Mouse (Mus musculus): ENCODE results near the gene Bad. TPM values are rescaled to one million over a fixed set of nuclear protein-coding genes. Genes with fewer than 3 reads are reported as not detected.

Gene Bad
- polyA plus RNA-seq, 2 experiments: 22.8 to 25.7 TPM

DNA sequence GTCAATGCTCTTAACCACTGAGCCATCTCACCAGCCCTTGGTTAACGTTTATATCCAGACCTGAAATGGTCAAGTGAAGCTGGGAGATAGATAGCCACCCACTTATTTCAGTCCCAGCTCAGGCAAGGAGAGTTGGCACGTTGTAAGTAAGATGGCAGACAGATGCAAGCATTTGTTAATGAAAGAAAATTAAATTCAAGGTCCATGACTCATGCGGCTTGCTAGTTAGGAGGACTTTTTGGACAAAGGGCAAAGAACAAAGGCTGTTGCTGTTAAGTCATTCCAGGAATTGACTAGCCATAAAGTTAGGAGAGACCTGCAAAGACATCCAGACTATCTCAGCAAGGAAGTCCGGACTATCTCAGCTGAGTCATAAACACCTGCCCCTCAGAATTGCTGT is 42.0 kb upstream of the Bad start:
- no peak overlapping the region for H3K4me3 ChIP-seq (ENCODE audit: insufficient read depth in 1 of 2, low read depth in 2 of 2, low read length in 2 of 2)
- H3K36me3 ChIP-seq (replicated peaks; ENCODE audit: control insufficient read depth, insufficient read depth, low read depth): no peaks in the 10 kb centered on the region
- TF ChIP-seq CTCF (IDR thresholded peaks at IDR 0.05; ENCODE audit: low read depth): no peak
- TF ChIP-seq EP300 (IDR thresholded peaks at IDR 0.05; ENCODE audit: low read depth): no peak
- H3K27ac ChIP-seq: no peak overlapping the region
- ATAC-seq (ENCODE audit: insufficient read depth) (no peak), DNase-seq (ENCODE audit: low read depth in 3 of 3, low spot score in 3 of 3) (no peak)
- H3K4me1 ChIP-seq (replicated peaks; ENCODE audit: control insufficient read depth in 2 of 2, insufficient read depth in 2 of 2, low read length in 1 of 2): no peaks in the 10 kb centered on the region
- H3K9ac ChIP-seq (replicated peaks): no peak overlapping the region
- H3K9me3 ChIP-seq (ENCODE audit: control insufficient read depth, low read length): no peaks in the 10 kb centered on the region
- no peak overlapping the region for H3K4me2 ChIP-seq (ENCODE audit: low read depth)
- WGBS (ENCODE audit: insufficient replicate concordance): 64% methylated on average over 4 of the region's 4 CpGs
- no peaks in the 10 kb centered on the region for H3K27me3 ChIP-seq (ENCODE audit: control insufficient read depth, insufficient read depth, low read length)

DNA sequence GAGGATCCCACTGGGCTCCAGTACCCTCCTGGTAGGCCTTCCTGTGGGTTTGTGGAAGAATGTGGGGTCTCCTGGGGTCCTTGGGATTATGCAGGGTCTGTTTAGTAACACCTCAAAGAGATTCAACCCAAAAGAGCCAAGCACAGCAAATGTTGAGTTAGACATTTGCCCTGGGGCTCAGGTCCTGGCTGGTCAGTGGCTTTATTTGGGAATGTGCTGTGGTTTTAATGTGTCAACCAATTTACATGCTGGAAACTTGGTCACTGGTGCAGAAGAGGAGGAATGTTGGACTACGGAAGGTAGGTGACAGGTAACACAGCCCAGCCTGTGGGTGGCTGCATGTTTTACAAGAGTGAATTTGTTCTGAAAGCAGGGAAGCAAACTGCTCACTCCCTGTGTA is 38.6 kb upstream of the Bad start:
- Histone ChIP-seq H3K36me3 (replicated peaks; ENCODE audit: control insufficient read depth, insufficient read depth, low read depth) (peaks cover 3% of the 10 kb centered on the region; the same call in 1 of the 2 replicates), H3K4me3 (ENCODE audit: insufficient read depth in 1 of 2, low read depth in 2 of 2, low read length in 2 of 2) (no peak overlapping the region), H3K4me1 (replicated peaks; ENCODE audit: control insufficient read depth in 2 of 2, insufficient read depth in 2 of 2, low read length in 1 of 2) (peaks cover 0 to under 1% of the 10 kb centered on the region in 2 experiments; a peak in 2 of 4 replicates), H3K4me2 (ENCODE audit: low read depth) (no peak overlapping the region), H3K9ac (replicated peaks) (no peak overlapping the region), H3K27ac (no peak overlapping the region), H3K9me3 (ENCODE audit: control insufficient read depth, low read length) (no peaks in the 10 kb centered on the region), H3K27me3 (ENCODE audit: control insufficient read depth, insufficient read depth, low read length) (no peaks in the 10 kb centered on the region)
- DNase-seq (ENCODE audit: low read depth in 3 of 3, low spot score in 3 of 3): no peak
- TF ChIP-seq EP300 (IDR thresholded peaks at IDR 0.05; ENCODE audit: low read depth) (no peak), CTCF (IDR thresholded peaks at IDR 0.05; ENCODE audit: low read depth) (no peak)
- no peak for ATAC-seq (ENCODE audit: insufficient read depth)
- WGBS (ENCODE audit: insufficient replicate concordance): 85% methylated on average over 1 of the region's 1 CpGs

DNA sequence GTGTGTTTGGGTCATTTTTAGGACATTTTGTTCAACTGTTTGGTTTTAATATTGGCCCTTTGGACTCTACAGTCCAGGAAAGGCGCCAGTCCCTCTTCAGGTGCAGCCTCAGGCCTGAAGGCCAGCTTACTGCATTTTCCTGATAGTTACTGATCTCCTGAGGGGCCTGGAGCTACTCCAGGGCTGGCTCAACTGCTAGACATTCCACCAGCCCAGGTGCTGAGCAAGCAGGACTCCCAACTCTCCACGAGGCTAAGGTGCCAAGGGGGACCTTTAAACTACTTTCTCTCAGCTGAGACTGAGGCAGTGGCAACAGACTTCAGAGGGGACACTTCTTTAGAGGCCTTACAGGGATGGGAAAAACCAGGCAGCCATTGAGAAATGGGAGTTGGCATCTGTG is 36.8 kb upstream of the Bad start:
- Histone ChIP-seq H3K9me3 (ENCODE audit: control insufficient read depth, low read length) (no peaks in the 10 kb centered on the region), H3K9ac (replicated peaks) (no peak overlapping the region), H3K27me3 (ENCODE audit: control insufficient read depth, insufficient read depth, low read length) (no peaks in the 10 kb centered on the region), H3K27ac (no peak overlapping the region), H3K36me3 (replicated peaks; ENCODE audit: control insufficient read depth, insufficient read depth, low read depth) (peaks cover 3% of the 10 kb centered on the region; the same call in 1 of the 2 replicates), H3K4me3 (ENCODE audit: insufficient read depth in 1 of 2, low read depth in 2 of 2, low read length in 2 of 2) (no peak overlapping the region), H3K4me2 (ENCODE audit: low read depth) (no peak overlapping the region), H3K4me1 (replicated peaks; ENCODE audit: control insufficient read depth in 2 of 2, insufficient read depth in 2 of 2, low read length in 1 of 2) (peaks cover 0 to 7% of the 10 kb centered on the region in 2 experiments; a peak in 2 of 4 replicates)
- ATAC-seq (ENCODE audit: insufficient read depth) (no peak), DNase-seq (ENCODE audit: low read depth in 3 of 3, low spot score in 3 of 3) (no peak)
- no peak for TF ChIP-seq CTCF (IDR thresholded peaks at IDR 0.05; ENCODE audit: low read depth)
- no peak for TF ChIP-seq EP300 (IDR thresholded peaks at IDR 0.05; ENCODE audit: low read depth)
- 60% methylated on average over 2 of the region's 2 CpGs for WGBS (ENCODE audit: insufficient replicate concordance)

DNA sequence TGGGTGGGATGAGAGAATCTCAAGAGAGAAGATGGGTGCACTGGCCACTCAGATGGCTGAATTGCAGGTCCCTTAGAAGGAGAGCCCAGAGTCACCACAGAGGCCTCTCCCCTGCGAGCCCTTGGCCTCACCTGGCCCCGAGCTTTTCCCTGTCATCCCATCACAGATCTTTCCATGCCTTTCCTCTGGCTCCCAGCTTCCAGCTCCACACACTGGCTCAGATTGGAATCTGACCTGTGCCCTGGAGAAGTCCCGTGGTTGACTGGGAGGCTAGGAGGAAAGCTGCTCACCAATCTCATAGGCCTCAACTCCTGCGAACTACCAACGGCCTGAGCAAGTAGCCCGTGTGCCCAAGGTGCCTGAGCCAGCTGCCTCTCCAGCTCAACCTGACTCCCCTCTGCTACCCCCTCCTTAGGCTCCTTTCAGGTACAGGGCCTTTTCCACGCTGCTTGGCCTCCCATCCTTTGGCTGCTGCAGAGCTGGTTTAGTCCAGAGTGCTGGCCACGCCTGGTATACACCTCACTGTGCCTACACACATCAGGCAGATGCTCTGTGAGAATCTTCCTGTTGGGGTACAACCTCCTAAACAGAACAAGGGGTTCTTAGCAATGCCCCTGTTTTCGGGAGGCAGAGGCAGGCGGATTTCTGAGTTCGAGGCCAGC is 36.0 kb upstream of the Bad start:
- no peak for DNase-seq (ENCODE audit: low read depth in 3 of 3, low spot score in 3 of 3)
- H3K9ac ChIP-seq (replicated peaks): no peak overlapping the region
- WGBS (ENCODE audit: insufficient replicate concordance): 74% methylated on average over 11 of the region's 11 CpGs

DNA sequence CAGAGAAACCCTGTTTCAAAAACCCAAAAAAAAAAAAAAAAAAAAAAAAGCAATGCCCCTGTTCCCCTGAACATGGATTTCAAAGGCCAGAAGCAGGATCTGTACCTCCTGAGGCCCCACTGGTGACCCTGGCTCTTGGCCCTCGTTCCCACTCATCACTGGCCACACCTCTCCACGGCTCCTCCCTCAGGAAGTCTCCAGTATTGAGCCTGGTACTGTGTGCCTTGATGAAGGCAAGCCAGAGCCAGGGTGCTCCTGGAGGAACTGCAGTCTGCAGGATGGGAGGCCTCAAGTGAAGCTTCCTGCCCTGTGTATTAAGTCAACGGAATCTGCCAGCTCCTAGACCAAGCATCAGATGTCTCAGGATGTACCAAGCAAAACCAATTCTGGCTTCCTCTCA is 35.5 kb upstream of the Bad start:
- Histone ChIP-seq H3K4me1 (replicated peaks; ENCODE audit: control insufficient read depth in 2 of 2, insufficient read depth in 2 of 2, low read length in 1 of 2) (peaks cover 2 to 7% of the 10 kb centered on the region in 2 experiments; a peak in 2 of 4 replicates), H3K4me3 (ENCODE audit: insufficient read depth in 1 of 2, low read depth in 2 of 2, low read length in 2 of 2) (no peak overlapping the region), H3K36me3 (replicated peaks; ENCODE audit: control insufficient read depth, insufficient read depth, low read depth) (peaks cover 3% of the 10 kb centered on the region), H3K9ac (replicated peaks) (no peak overlapping the region), H3K9me3 (ENCODE audit: control insufficient read depth, low read length) (no peaks in the 10 kb centered on the region), H3K27me3 (ENCODE audit: control insufficient read depth, insufficient read depth, low read length) (no peaks in the 10 kb centered on the region), H3K4me2 (ENCODE audit: low read depth) (no peak overlapping the region), H3K27ac (no peak overlapping the region)
- no peak for ATAC-seq (ENCODE audit: insufficient read depth)
- no peak for DNase-seq (ENCODE audit: low read depth in 3 of 3, low spot score in 3 of 3)
- WGBS (ENCODE audit: insufficient replicate concordance): 74% methylated on average over 3 of the region's 3 CpGs
- TF ChIP-seq EP300 (IDR thresholded peaks at IDR 0.05; ENCODE audit: low read depth): no peak
- no peak for TF ChIP-seq CTCF (IDR thresholded peaks at IDR 0.05; ENCODE audit: low read depth)

More for the DNA sequence above, 36.0 kb upstream of the Bad start:
- no peak for ATAC-seq (ENCODE audit: insufficient read depth)
- TF ChIP-seq EP300 (IDR thresholded peaks at IDR 0.05; ENCODE audit: low read depth) (no peak), CTCF (IDR thresholded peaks at IDR 0.05; ENCODE audit: low read depth) (no peak)
- Histone ChIP-seq H3K27ac (no peak overlapping the region), H3K4me3 (ENCODE audit: insufficient read depth in 1 of 2, low read depth in 2 of 2, low read length in 2 of 2) (no peak overlapping the region), H3K27me3 (ENCODE audit: control insufficient read depth, insufficient read depth, low read length) (no peaks in the 10 kb centered on the region), H3K4me1 (replicated peaks; ENCODE audit: control insufficient read depth in 2 of 2, insufficient read depth in 2 of 2, low read length in 1 of 2) (peaks cover 0 to 7% of the 10 kb centered on the region in 2 experiments; a peak in 2 of 4 replicates), H3K36me3 (replicated peaks; ENCODE audit: control insufficient read depth, insufficient read depth, low read depth) (peaks cover 3% of the 10 kb centered on the region; the same call in 1 of the 2 replicates), H3K4me2 (ENCODE audit: low read depth) (no peak overlapping the region), H3K9me3 (ENCODE audit: control insufficient read depth, low read length) (no peaks in the 10 kb centered on the region)

Measured in liver, embryonic 14.5 days (tissue).